Mouse (Mus musculus): Measurements from ENCODE around the gene Ppargc1a.

DNA sequence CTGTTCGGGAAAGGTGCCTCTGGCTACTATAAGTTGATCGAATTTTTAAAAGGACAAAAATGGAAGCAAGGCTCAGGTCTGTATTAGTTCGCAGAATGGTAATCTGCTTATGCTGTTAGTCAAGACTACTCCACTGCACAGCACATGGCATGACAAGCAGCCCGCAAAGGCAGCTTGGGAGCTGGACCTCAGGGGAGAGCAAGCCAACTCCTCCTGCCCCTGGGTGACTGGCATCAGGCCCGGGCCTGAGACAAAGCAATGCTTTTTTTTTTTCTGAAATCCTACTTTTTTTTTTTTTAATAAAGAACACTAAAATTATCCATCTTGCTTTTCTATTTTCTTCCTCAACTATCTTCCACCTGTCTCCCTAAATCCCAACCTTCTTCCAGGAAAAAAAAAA, 15.1 kb upstream of the Ppargc1a start:
- TF ChIP-seq CTCF (conservative IDR thresholded peaks at IDR 0.05; ENCODE audit: insufficient read depth, insufficient read length, low read depth, low read length) (no peak), POLR2A (IDR thresholded peaks at IDR 0.05; ENCODE audit: low read depth, low read length) (no peak)

Measured in kidney, adult 2 months (tissue).